ENCODE assay signal across 11 mouse cellular contexts in genomic region chr9:94759904-94760303, GRCm38 (mm10).
"Had no signal": no experiment of that assay in that cellular context is flagged by ENCODE, and none has a peak within 500 bp of the region (broad histone marks: within the 10 kb centered on the region; RNA-seq: fewer than 3 reads in every experiment).

No protein-coding gene starts in this region.

- H3K27me3 ChIP-seq: limb, embryonic 13.5 days had no signal

- H3K36me3 ChIP-seq: limb, embryonic 13.5 days had no signal

- H3K4me1 ChIP-seq: limb, embryonic 13.5 days had no signal

- H3K4me2 ChIP-seq: limb, embryonic 13.5 days had no signal

- H3K9ac ChIP-seq: limb, embryonic 13.5 days; liver, embryonic 14.5 days had no signal

- H3K9me3 ChIP-seq: limb, embryonic 13.5 days had no signal

- H3K27ac ChIP-seq: kidney, postnatal 0 days; limb, embryonic 13.5 days; liver, embryonic 14.5 days had no signal

- H3K4me3 ChIP-seq: limb, embryonic 13.5 days had no signal

- DNase-seq: kidney, adult 9 months; kidney, postnatal 36 days; layer of hippocampus, adult 9-11 months; layer of hippocampus, postnatal 36 days; lung, adult 18-20 months; midbrain, embryonic 14.5 days; right cerebral cortex, postnatal 14 days; thymus, postnatal 36 days had no signal
